Mouse (Mus musculus): ENCODE results near the gene Mybpc1. TPM values are rescaled to one million over a fixed set of nuclear protein-coding genes. Genes with fewer than 3 reads are reported as not detected.
"Not testable (repeated sequence)": the region's sequence is repeated elsewhere in the genome, so short reads cannot be mapped to it uniquely, and the experiment has no call there.

Gene Mybpc1
- polyA plus RNA-seq, 1 experiment from 2014 or later = 2.0 TPM

GRCm38 (mm10) chr10:88530631-88531030 is 74.3 kb downstream of the Mybpc1 start:
- no peak overlapping the region for H3K4me2 ChIP-seq
- no peaks in the 10 kb centered on the region for H3K36me3 ChIP-seq (replicated peaks)
- H3K4me3 ChIP-seq = no peak overlapping the region
- H3K4me1 ChIP-seq = no peaks in the 10 kb centered on the region
- 78% methylated on average over 5 of the region's 5 CpGs for WGBS
- ATAC-seq (replicated peaks) = no peak
- no peaks in the 10 kb centered on the region for H3K9me3 ChIP-seq
- H3K9ac ChIP-seq = no peak overlapping the region
- H3K27ac ChIP-seq = no peak overlapping the region
- no peaks in the 10 kb centered on the region for H3K27me3 ChIP-seq (replicated peaks)

GRCm38 (mm10) chr10:88524016-88524415 is 80.9 kb downstream of the Mybpc1 start:
- Histone ChIP-seq H3K27me3 (replicated peaks) (no peaks in the 10 kb centered on the region), H3K27ac (no peak overlapping the region), H3K4me1 (no peaks in the 10 kb centered on the region), H3K9me3 (no peaks in the 10 kb centered on the region), H3K36me3 (replicated peaks) (no peaks in the 10 kb centered on the region), H3K4me3 (no peak overlapping the region), H3K4me2 (no peak overlapping the region), H3K9ac (no peak overlapping the region)
- no peak for ATAC-seq (replicated peaks)
- WGBS = 89% methylated on average over 2 of the region's 2 CpGs

GRCm38 (mm10) chr10:88523212-88523611 is 81.7 kb downstream of the Mybpc1 start:
- 74% methylated on average over 1 of the region's 1 CpGs for WGBS

GRCm38 (mm10) chr10:88522795-88523194 is 82.2 kb downstream of the Mybpc1 start:
- Histone ChIP-seq H3K9ac (no peak overlapping the region), H3K36me3 (replicated peaks) (no peaks in the 10 kb centered on the region), H3K4me3 (no peak overlapping the region), H3K27ac (no peak overlapping the region), H3K9me3 (no peaks in the 10 kb centered on the region), H3K4me2 (no peak overlapping the region), H3K27me3 (replicated peaks) (no peaks in the 10 kb centered on the region), H3K4me1 (no peaks in the 10 kb centered on the region)
- 91% methylated on average over 8 of the region's 8 CpGs for WGBS
- ATAC-seq (replicated peaks) = no peak

More at GRCm38 (mm10) chr10:88523212-88523611, 81.7 kb downstream of the Mybpc1 start:
- Histone ChIP-seq H3K36me3 (replicated peaks) (no peaks in the 10 kb centered on the region), H3K4me3 (no peak overlapping the region), H3K9me3 (no peaks in the 10 kb centered on the region), H3K4me2 (no peak overlapping the region), H3K27ac (no peak overlapping the region), H3K4me1 (no peaks in the 10 kb centered on the region), H3K9ac (no peak overlapping the region), H3K27me3 (replicated peaks) (no peaks in the 10 kb centered on the region)
- ATAC-seq (replicated peaks) = no peak

GRCm38 (mm10) chr10:88515049-88515448 is 89.9 kb downstream of the Mybpc1 start:
- H3K9ac ChIP-seq; H3K4me1 ChIP-seq; H3K4me2 ChIP-seq; H3K4me3 ChIP-seq; H3K36me3 ChIP-seq (replicated peaks); ATAC-seq (replicated peaks); H3K9me3 ChIP-seq; H3K27ac ChIP-seq; H3K27me3 ChIP-seq (replicated peaks): not testable (repeated sequence)
- 92% methylated on average over 7 of the region's 7 CpGs for WGBS

GRCm38 (mm10) chr10:88514495-88514894 is 90.5 kb downstream of the Mybpc1 start:
- 48% methylated on average over 2 of the region's 2 CpGs for WGBS
- H3K9ac ChIP-seq = no peak overlapping the region
- no peak overlapping the region for H3K27ac ChIP-seq
- H3K4me2 ChIP-seq = no peak overlapping the region
- no peaks in the 10 kb centered on the region for H3K9me3 ChIP-seq
- H3K27me3 ChIP-seq (replicated peaks) = no peaks in the 10 kb centered on the region
- H3K4me1 ChIP-seq = no peaks in the 10 kb centered on the region
- H3K36me3 ChIP-seq (replicated peaks) = no peaks in the 10 kb centered on the region
- no peak overlapping the region for H3K4me3 ChIP-seq
- ATAC-seq (replicated peaks) = no peak

- Histone ChIP-seq H3K4me3 (no peak overlapping the region), H3K4me2 (no peak overlapping the region), H3K27ac (no peak overlapping the region), H3K9me3 (no peaks in the 10 kb centered on the region), H3K9ac (no peak overlapping the region), H3K27me3 (replicated peaks) (no peaks in the 10 kb centered on the region), H3K36me3 (replicated peaks) (no peaks in the 10 kb centered on the region), H3K4me1 (no peaks in the 10 kb centered on the region)
- no peak for ATAC-seq (replicated peaks)
- WGBS = 75% methylated on average over 8 of the region's 8 CpGs
These were observed 91.3 kb downstream of the Mybpc1 start for GRCm38 (mm10) chr10:88513574-88514135.

- Histone ChIP-seq H3K4me3 (no peak overlapping the region), H3K4me1 (no peaks in the 10 kb centered on the region), H3K27me3 (replicated peaks) (no peaks in the 10 kb centered on the region), H3K4me2 (no peak overlapping the region), H3K27ac (no peak overlapping the region), H3K9ac (no peak overlapping the region), H3K36me3 (replicated peaks) (no peaks in the 10 kb centered on the region), H3K9me3 (no peaks in the 10 kb centered on the region)
- WGBS = 91% methylated on average over 9 of the region's 9 CpGs
- ATAC-seq (replicated peaks) = no peak
These were observed 93.6 kb downstream of the Mybpc1 start for GRCm38 (mm10) chr10:88511355-88511754.

- Histone ChIP-seq H3K4me2 (no peak overlapping the region), H3K27me3 (replicated peaks) (no peaks in the 10 kb centered on the region), H3K4me1 (no peaks in the 10 kb centered on the region), H3K27ac (no peak overlapping the region), H3K36me3 (replicated peaks) (no peaks in the 10 kb centered on the region), H3K9me3 (no peaks in the 10 kb centered on the region), H3K4me3 (no peak overlapping the region), H3K9ac (no peak overlapping the region)
- WGBS = 78% methylated on average over 12 of the region's 12 CpGs
- no peak for ATAC-seq (replicated peaks)
These were observed 94.3 kb downstream of the Mybpc1 start for GRCm38 (mm10) chr10:88510503-88511271.

- Histone ChIP-seq H3K36me3 (replicated peaks) (no peaks in the 10 kb centered on the region), H3K4me2 (no peak overlapping the region), H3K9me3 (no peaks in the 10 kb centered on the region), H3K27ac (no peak overlapping the region), H3K4me3 (no peak overlapping the region), H3K4me1 (peaks cover 10% of the 10 kb centered on the region), H3K27me3 (replicated peaks) (no peaks in the 10 kb centered on the region), H3K9ac (no peak overlapping the region)
- WGBS = 85% methylated on average over 7 of the region's 7 CpGs
- ATAC-seq (replicated peaks) = no peak
These were observed 97.2 kb downstream of the Mybpc1 start for GRCm38 (mm10) chr10:88507691-88508143.

- no peak for ATAC-seq (replicated peaks)
- Histone ChIP-seq H3K9ac (no peak overlapping the region), H3K4me2 (no peak overlapping the region), H3K27ac (no peak overlapping the region), H3K4me1 (peaks cover 22% of the 10 kb centered on the region), H3K27me3 (replicated peaks) (no peaks in the 10 kb centered on the region), H3K36me3 (replicated peaks) (no peaks in the 10 kb centered on the region), H3K4me3 (no peak overlapping the region), H3K9me3 (no peaks in the 10 kb centered on the region)
- WGBS = 73% methylated on average over 5 of the region's 5 CpGs
These were observed 99.7 kb downstream of the Mybpc1 start for GRCm38 (mm10) chr10:88505256-88505655.

- Histone ChIP-seq H3K4me2 (peak overlapping the region; percentile 69), H3K4me1 (peaks cover 22% of the 10 kb centered on the region), H3K9me3 (no peaks in the 10 kb centered on the region), H3K27ac (no peak overlapping the region), H3K36me3 (replicated peaks) (no peaks in the 10 kb centered on the region), H3K27me3 (replicated peaks) (no peaks in the 10 kb centered on the region), H3K4me3 (peak overlapping the region; percentile 75; the same call in 1 of the 2 replicates), H3K9ac (no peak overlapping the region)
- WGBS = 48% methylated on average over 3 of the region's 3 CpGs
- ATAC-seq (replicated peaks) = no peak
These were observed 100.5 kb downstream of the Mybpc1 start for GRCm38 (mm10) chr10:88504481-88504880.

All from midbrain, embryonic 15.5 days (tissue).